Mouse (Mus musculus) limb, embryonic 15.5 days (tissue): ENCODE measurements around the gene Il34. TPM values are rescaled to one million over a fixed set of nuclear protein-coding genes. Genes with fewer than 3 reads are reported as not detected.

Experiments used
- ATAC-seq: fragments of 200-750 bp; cut with Nextera tagmentation; 2 replicates; pipeline ENCODE4 v1.8.0; 2017; ENCODE audit warnings: low read depth, moderate TSS enrichment; ENCODE audit not compliant: insufficient number of reproducible peaks, low FRiP score, low TSS enrichment
- H3K27ac ChIP-seq: fragments of 300-500 bp; sonication (generic); 2 replicates; pipeline ENCODE4 v1.5.1; 2015; ENCODE audit warnings: moderate library complexity, mild to moderate bottlenecking, inconsistent platforms
- H3K27me3 ChIP-seq: fragments of 300-500 bp; sonication (generic); 2 replicates; pipeline ENCODE4 v1.6.1; 2015; ENCODE audit warnings: inconsistent platforms
- H3K36me3 ChIP-seq: fragments of 300-500 bp; sonication (generic); 2 replicates; pipeline ENCODE4 v1.6.1; 2015; ENCODE audit warnings: inconsistent platforms
- H3K4me1 ChIP-seq: fragments of 300-500 bp; sonication (generic); 2 replicates; pipeline ENCODE4 v1.6.1; 2015; ENCODE audit warnings: inconsistent platforms
- H3K4me2 ChIP-seq: fragments of 300-500 bp; sonication (generic); 2 replicates; pipeline ENCODE4 v1.6.1; 2015; ENCODE audit warnings: mild to moderate bottlenecking, inconsistent platforms
- H3K4me3 ChIP-seq: fragments of 300-500 bp; sonication (generic); 2 replicates; pipeline ENCODE4 v1.5.1; 2015; ENCODE audit warnings: mild to moderate bottlenecking, inconsistent platforms
- H3K9ac ChIP-seq: fragments of 300-500 bp; sonication (generic); 2 replicates; pipeline ENCODE4 v1.6.1; 2015; ENCODE audit warnings: inconsistent platforms
- H3K9me3 ChIP-seq: fragments of 300-500 bp; sonication (generic); 2 replicates; pipeline ENCODE4 v1.6.1; 2016; ENCODE audit warnings: inconsistent platforms
- WGBS: fragments of 180-500 bp; shearing (Covaris S2); methylation state at CpG from one replicate; pipeline ENCODE4 v1.1.7; 2015; 5-methylcytosine and 5-hydroxymethylcytosine counted together
- polyA plus RNA-seq: library from polyadenylated mRNA; unstranded; fragments of >200 nt; fragmentation: Nextera tagmentation; extraction: Ambion mirVana; gene quantifications from 2 replicates; pipeline ENCODE4 v1.2.1, GENCODE M21; 2015

Il34 gene
- 5.0 and 5.3 TPM in 2 replicates for polyA plus RNA-seq

GRCm38 (mm10) chr8:110805669-110806068 is at the start of gene Il34:
Gene Il34 (minus strand): TSS chr8:110805924.
- H3K27ac ChIP-seq: no peak within 1 kb of the TSS
- peaks cover 18% of the 10 kb centered on the region for H3K36me3 ChIP-seq
- H3K4me1 ChIP-seq: peaks cover 33% of the 10 kb centered on the region
- H3K9me3 ChIP-seq: no peaks in the 10 kb centered on the region
- no peak within 1 kb of the TSS for H3K4me2 ChIP-seq
- WGBS: 28% methylated on average over 12 of the region's 12 CpGs
- H3K4me3 ChIP-seq: peak within 1 kb of the TSS; percentile 9; the same call in 1 of the 2 replicates
- no peak for ATAC-seq
- no peaks in the 10 kb centered on the region for H3K27me3 ChIP-seq
- H3K9ac ChIP-seq: no peak within 1 kb of the TSS

GRCm38 (mm10) chr8:110851186-110851585 is 45.5 kb upstream of the Il34 start:
- H3K36me3 ChIP-seq: peaks cover 63% of the 10 kb centered on the region
- no peak overlapping the region for H3K27ac ChIP-seq
- H3K4me2 ChIP-seq: no peak overlapping the region
- H3K27me3 ChIP-seq: no peaks in the 10 kb centered on the region
- no peak overlapping the region for H3K9ac ChIP-seq
- peaks cover 7% of the 10 kb centered on the region for H3K4me1 ChIP-seq
- WGBS: 95% methylated on average over 10 of the region's 10 CpGs
- ATAC-seq: no peak
- no peak overlapping the region for H3K4me3 ChIP-seq
- H3K9me3 ChIP-seq: no peaks in the 10 kb centered on the region

- H3K36me3 ChIP-seq: peaks cover 49% of the 10 kb centered on the region
- ATAC-seq: no peak
- H3K4me2 ChIP-seq: peak overlapping the region; percentile 52
- peak overlapping the region; percentile 76; the same call in 1 of the 2 replicates for H3K9ac ChIP-seq
- no peak overlapping the region for H3K27ac ChIP-seq
- peaks cover 12% of the 10 kb centered on the region for H3K4me1 ChIP-seq
- H3K9me3 ChIP-seq: no peaks in the 10 kb centered on the region
- H3K27me3 ChIP-seq: no peaks in the 10 kb centered on the region
- H3K4me3 ChIP-seq: peak overlapping the region; percentile 75
- WGBS: 48% methylated on average over 14 of the region's 14 CpGs
These were observed 42.1 kb upstream of the Il34 start for GRCm38 (mm10) chr8:110847645-110848495.

- Histone ChIP-seq H3K9ac (peak overlapping the region; percentile 76), H3K9me3 (no peaks in the 10 kb centered on the region), H3K36me3 (peaks cover 49% of the 10 kb centered on the region), H3K27me3 (no peaks in the 10 kb centered on the region), H3K4me1 (peaks cover 12% of the 10 kb centered on the region), H3K4me3 (peak overlapping the region; percentile 75), H3K4me2 (peak overlapping the region; percentile 52), H3K27ac (peak overlapping the region; percentile 93)
- WGBS: 2% methylated on average over 13 of the region's 13 CpGs
- ATAC-seq: 0 out of 2 replicates have a peak, but pooled peaks have one; percentile 13
These were observed 41.4 kb upstream of the Il34 start for GRCm38 (mm10) chr8:110847171-110847549.

GRCm38 (mm10) chr8:110846405-110847170 is 40.9 kb upstream of the Il34 start, which contains the start of the genes Cog4 and Sf3b3:
Gene Cog4 (plus strand): TSS chr8:110846600.
Gene Sf3b3 (minus strand): TSS chr8:110846787.
- Histone ChIP-seq H3K4me1 (peaks cover 12% of the 10 kb centered on the region), H3K27ac (peak within 1 kb of the TSS; percentile 93), H3K9me3 (no peaks in the 10 kb centered on the region), H3K4me3 (peak within 1 kb of the TSS; percentile 75), H3K27me3 (no peaks in the 10 kb centered on the region), H3K4me2 (peak within 1 kb of the TSS; percentile 63), H3K9ac (peak within 1 kb of the TSS; percentile 85), H3K36me3 (peaks cover 46% of the 10 kb centered on the region)
- peak; percentile 86 for ATAC-seq
- WGBS: under 1% methylated on average over 53 of the region's 53 CpGs

GRCm38 (mm10) chr8:110845821-110846404 is 40.2 kb upstream of the Il34 start:
- no peak for ATAC-seq
- H3K27ac ChIP-seq: peak overlapping the region; percentile 93
- peak overlapping the region; percentile 85 for H3K9ac ChIP-seq
- peaks cover 46% of the 10 kb centered on the region for H3K36me3 ChIP-seq
- 5% methylated on average over 17 of the region's 17 CpGs for WGBS
- H3K27me3 ChIP-seq: no peaks in the 10 kb centered on the region
- H3K4me2 ChIP-seq: peak overlapping the region; percentile 63
- H3K4me1 ChIP-seq: peaks cover 12% of the 10 kb centered on the region
- H3K9me3 ChIP-seq: no peaks in the 10 kb centered on the region
- peak overlapping the region; percentile 75 for H3K4me3 ChIP-seq

GRCm38 (mm10) chr8:110844941-110845340 is 39.2 kb upstream of the Il34 start:
- Histone ChIP-seq H3K36me3 (peaks cover 46% of the 10 kb centered on the region), H3K9me3 (no peaks in the 10 kb centered on the region), H3K27ac (no peak overlapping the region), H3K4me2 (peak overlapping the region; percentile 63), H3K4me1 (peaks cover 12% of the 10 kb centered on the region), H3K27me3 (no peaks in the 10 kb centered on the region), H3K9ac (no peak overlapping the region), H3K4me3 (peak overlapping the region; percentile 75)
- no peak for ATAC-seq
- WGBS: 74% methylated on average over 3 of the region's 3 CpGs

- Histone ChIP-seq H3K9ac (no peak overlapping the region), H3K4me1 (peaks cover 12% of the 10 kb centered on the region), H3K4me2 (no peak overlapping the region), H3K27ac (no peak overlapping the region), H3K27me3 (no peaks in the 10 kb centered on the region), H3K9me3 (no peaks in the 10 kb centered on the region), H3K36me3 (peaks cover 59% of the 10 kb centered on the region), H3K4me3 (no peak overlapping the region)
- ATAC-seq: no peak
- 70% methylated on average over 5 of the region's 5 CpGs for WGBS
These were observed 37.5 kb upstream of the Il34 start for GRCm38 (mm10) chr8:110843207-110843606.

- Histone ChIP-seq H3K4me1 (peaks cover 5% of the 10 kb centered on the region; the same call in 1 of the 2 replicates), H3K27ac (no peak overlapping the region), H3K4me2 (no peak overlapping the region), H3K9ac (no peak overlapping the region), H3K27me3 (no peaks in the 10 kb centered on the region), H3K36me3 (peaks cover 71% of the 10 kb centered on the region), H3K9me3 (no peaks in the 10 kb centered on the region), H3K4me3 (no peak overlapping the region)
- 93% methylated on average over 3 of the region's 3 CpGs for WGBS
- no peak for ATAC-seq
These were observed 36.4 kb upstream of the Il34 start for GRCm38 (mm10) chr8:110842012-110842574.

- no peak overlapping the region for H3K4me3 ChIP-seq
- no peak overlapping the region for H3K4me2 ChIP-seq
- H3K27me3 ChIP-seq: no peaks in the 10 kb centered on the region
- ATAC-seq: no peak
- H3K4me1 ChIP-seq: no peaks in the 10 kb centered on the region
- H3K9ac ChIP-seq: no peak overlapping the region
- no peaks in the 10 kb centered on the region for H3K9me3 ChIP-seq
- no peak overlapping the region for H3K27ac ChIP-seq
- 83% methylated on average over 3 of the region's 3 CpGs for WGBS
- peaks cover 94% of the 10 kb centered on the region for H3K36me3 ChIP-seq
These were observed 26.2 kb upstream of the Il34 start for GRCm38 (mm10) chr8:110831956-110832355.

GRCm38 (mm10) chr8:110828511-110828910 is 22.8 kb upstream of the Il34 start:
- H3K4me3 ChIP-seq: no peak overlapping the region
- WGBS: 85% methylated on average over 3 of the region's 3 CpGs
- no peak overlapping the region for H3K4me2 ChIP-seq
- H3K9ac ChIP-seq: no peak overlapping the region
- H3K36me3 ChIP-seq: peaks cover 94% of the 10 kb centered on the region
- no peak overlapping the region for H3K27ac ChIP-seq
- H3K4me1 ChIP-seq: no peaks in the 10 kb centered on the region
- H3K9me3 ChIP-seq: no peaks in the 10 kb centered on the region
- ATAC-seq: no peak
- H3K27me3 ChIP-seq: no peaks in the 10 kb centered on the region
